Mouse (Mus musculus) ES-E14 (cell line): Measurements from ENCODE around the gene Efna5.

ENCODE experiments used
- CHD2 ChIP-seq: IDR thresholded peaks from 2 replicates; pipeline ENCODE4 v1.6.1; 2014; ENCODE audit warnings: mild to moderate bottlenecking, low read depth, low read length, inconsistent platforms
- HCFC1 ChIP-seq: IDR thresholded peaks from 2 replicates; pipeline ENCODE4 v1.6.1; 2012; ENCODE audit warnings: low read length, inconsistent platforms, borderline replicate concordance; ENCODE audit not compliant: insufficient read depth
- MAFK ChIP-seq: IDR thresholded peaks from 2 replicates; pipeline ENCODE4 v1.6.1; 2014; ENCODE audit warnings: mild to moderate bottlenecking, low read depth, low read length, inconsistent platforms; ENCODE audit not compliant: insufficient read depth
- ZC3H11A ChIP-seq: IDR thresholded peaks from 2 replicates; pipeline ENCODE4 v1.6.1; 2012; ENCODE audit warnings: low read depth, mild to moderate bottlenecking, inconsistent platforms, low read length, borderline replicate concordance

GRCm38 (mm10) chr17:62741020-62741419, 140.1 kb downstream of the Efna5 start:
- TF ChIP-seq ZC3H11A, result no peak
- no peak for TF ChIP-seq CHD2
- no peak for TF ChIP-seq HCFC1
- TF ChIP-seq MAFK, result no peak
